Mouse (Mus musculus): Measurements from ENCODE around the gene Rtl10.

Gene Rtl10

DNA sequence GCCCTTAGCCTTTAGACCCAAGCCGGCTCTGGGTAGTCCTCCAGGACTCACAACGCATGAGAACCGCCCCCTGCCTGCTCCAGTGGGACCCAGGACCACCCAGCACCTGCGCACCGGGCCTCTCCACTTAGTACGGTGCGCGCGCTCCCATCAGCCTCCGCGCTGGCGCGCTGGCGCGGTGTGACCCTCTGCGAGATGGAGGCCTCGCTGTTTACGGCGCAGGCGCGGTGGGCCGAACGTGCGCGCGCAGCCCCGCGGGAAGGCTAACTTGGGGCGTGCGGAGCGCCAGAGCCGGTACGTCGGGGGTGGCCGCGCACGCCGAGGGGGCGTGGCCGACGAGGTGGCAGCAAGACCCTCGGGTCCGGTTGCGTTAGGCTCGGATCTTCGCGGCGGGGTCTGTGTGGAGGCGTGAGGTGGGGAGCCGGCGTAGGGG is at the start of gene Rtl10, which contains the start of gene Gnb1l:
Gene Rtl10, plus strand, starts transcription at position 344 of the 433 bp plus-strand sequence.
Gene Gnb1l, plus strand, starts transcription at position 156 of the 433 bp plus-strand sequence.
- peak; percentile 96 for DNase-seq (ENCODE audit: low read depth, low spot score)

DNA sequence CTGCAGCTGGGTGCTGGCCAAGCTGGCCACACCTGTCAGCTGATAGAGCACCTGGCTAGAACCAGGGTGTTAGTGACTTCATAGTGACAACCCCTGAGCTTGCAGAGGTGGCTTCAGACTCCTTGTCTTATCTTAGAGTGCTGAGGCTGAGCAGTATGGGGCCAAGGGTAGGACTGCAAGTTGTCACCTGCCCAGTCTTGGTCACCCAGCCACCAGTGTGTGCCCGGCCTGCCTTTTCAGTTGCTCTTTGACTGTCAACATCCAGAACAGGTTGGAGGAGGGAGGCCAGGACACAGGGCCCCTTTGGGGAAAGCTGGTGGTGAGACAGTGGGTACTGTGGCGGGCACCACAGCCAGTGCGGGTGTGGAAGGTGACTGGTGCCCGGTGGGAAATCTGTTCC is 49.7 kb upstream of the Rtl10 start:
- no peak for DNase-seq (ENCODE audit: low read depth, low spot score)

GRCm38 (mm10) chr16:18451486-18452181 is 47.1 kb upstream of the Rtl10 start:
- DNase-seq (ENCODE audit: low read depth, low spot score) = no peak

DNA sequence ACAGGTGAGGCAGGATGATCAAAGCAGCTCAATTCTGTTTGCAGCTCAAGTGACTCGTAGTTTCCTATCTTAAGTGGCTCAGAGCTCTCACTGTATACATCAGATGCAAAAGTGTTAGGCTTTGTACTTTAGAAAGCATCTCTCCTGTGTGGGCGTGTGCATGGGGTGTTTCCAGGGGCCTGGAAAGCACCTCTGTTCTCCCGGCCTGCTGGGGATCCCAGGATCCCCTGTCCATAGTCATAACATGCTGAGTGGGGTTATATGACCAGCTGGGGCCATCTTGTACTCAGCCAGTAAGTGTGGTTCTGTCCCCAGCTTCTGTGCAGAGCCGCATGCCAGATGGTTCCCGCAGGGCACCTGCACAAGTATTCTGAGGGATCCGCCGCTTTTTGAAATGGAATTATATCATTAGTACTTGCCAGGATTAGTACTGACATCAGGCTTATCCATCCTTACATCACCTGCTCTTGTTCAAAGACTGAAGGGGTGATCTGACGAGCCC is 46.3 kb upstream of the Rtl10 start:
- DNase-seq (ENCODE audit: low read depth, low spot score) = no peak

GRCm38 (mm10) chr16:18453846-18454245 is 44.9 kb upstream of the Rtl10 start:
- DNase-seq (ENCODE audit: low read depth, low spot score) = no peak

GRCm38 (mm10) chr16:18455407-18455806 is 43.3 kb upstream of the Rtl10 start:
- DNase-seq (ENCODE audit: low read depth, low spot score) = no peak

DNA sequence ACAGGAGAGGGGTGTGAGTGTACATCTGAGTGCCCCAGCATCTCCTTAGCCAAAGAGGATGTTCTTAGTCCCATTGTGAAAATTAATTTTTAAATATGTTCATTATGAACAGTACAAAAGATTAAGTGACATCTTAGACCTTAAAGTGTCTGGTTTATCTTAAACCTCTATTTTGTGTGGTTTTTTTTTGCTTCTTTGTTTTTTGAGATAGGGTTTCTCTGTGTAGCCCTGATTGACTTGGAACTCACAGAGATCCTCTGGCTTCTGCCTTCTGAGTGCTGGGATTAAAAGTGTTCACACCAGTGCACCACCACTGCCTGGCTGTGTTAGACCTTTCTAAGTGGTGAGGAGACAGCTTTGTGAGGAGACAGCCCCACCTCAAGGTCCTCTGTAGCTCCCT is 40.0 kb upstream of the Rtl10 start:
- no peak for DNase-seq (ENCODE audit: low read depth, low spot score)

- no peak for DNase-seq (ENCODE audit: low read depth, low spot score)
Measured at GRCm38 (mm10) chr16:18459335-18459954, 39.3 kb upstream of the Rtl10 start.

DNA sequence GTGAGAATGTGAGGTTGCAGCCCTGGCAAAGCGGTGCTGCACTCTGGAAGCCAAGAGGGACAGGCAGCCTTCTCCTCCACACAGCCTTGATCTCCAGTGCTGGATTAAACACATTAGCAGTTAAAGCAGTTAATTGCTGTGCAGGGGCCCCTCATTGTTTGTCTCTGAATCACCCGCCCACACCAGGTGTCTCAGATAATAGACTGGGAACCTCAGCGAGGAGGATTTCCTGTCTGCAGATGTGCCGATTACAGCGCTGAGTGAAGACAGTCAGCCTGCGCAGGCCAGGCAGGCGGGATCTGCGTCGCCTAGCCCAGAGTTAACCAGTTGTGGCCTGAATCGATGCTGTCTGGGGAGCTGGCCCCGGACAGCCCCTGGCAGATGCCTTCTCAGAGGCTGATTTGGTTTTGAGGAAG is 38.7 kb upstream of the Rtl10 start:
- DNase-seq (ENCODE audit: low read depth, low spot score) = peak; percentile 92

- no peak for DNase-seq (ENCODE audit: low read depth, low spot score)
Measured at GRCm38 (mm10) chr16:18460826-18461225, 37.9 kb upstream of the Rtl10 start.

DNA sequence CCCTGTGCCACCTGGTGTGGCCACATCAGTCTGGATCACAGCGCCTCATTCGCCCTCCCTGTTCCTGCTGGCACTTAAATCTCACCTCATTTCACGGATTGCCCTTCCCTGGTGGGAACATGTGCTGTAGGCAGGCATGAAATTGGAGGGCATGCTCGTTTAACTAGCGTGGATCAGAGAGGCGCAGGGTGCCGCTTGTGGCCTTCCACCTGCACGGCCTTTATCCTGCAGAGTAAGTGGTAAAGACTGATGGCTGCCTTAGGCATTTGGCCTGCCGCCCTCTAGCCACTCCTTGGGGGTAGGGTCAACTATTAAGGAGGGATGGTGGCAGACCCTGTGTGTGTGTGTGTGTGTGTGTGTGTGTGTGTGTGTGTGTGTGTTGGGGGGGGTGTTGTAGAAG is 36.7 kb upstream of the Rtl10 start:
- DNase-seq (ENCODE audit: low read depth, low spot score) = no peak

DNA sequence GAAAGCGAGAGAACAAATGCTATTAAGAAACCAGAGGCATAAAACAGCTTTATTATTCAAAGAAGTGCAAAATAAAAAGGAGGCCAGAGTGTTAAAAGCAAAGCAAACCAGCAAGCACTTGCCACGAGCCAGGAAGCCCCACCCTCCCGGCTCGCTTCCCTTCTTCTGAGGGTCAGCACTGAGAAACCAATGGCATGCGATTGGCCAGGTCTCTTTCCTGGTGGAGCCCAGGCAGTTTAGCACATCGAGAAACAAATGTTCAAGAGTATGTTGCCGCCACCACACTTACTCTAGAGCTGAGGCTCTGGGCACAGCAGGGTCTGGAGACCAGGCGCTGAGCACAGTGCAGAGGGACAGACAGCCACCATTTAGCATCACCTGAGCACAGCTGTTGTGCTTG is 36.1 kb upstream of the Rtl10 start:
- no peak for DNase-seq (ENCODE audit: low read depth, low spot score)

GRCm38 (mm10) chr16:18464271-18464670 is 34.4 kb upstream of the Rtl10 start:
- no peak for DNase-seq (ENCODE audit: low read depth, low spot score)

DNA sequence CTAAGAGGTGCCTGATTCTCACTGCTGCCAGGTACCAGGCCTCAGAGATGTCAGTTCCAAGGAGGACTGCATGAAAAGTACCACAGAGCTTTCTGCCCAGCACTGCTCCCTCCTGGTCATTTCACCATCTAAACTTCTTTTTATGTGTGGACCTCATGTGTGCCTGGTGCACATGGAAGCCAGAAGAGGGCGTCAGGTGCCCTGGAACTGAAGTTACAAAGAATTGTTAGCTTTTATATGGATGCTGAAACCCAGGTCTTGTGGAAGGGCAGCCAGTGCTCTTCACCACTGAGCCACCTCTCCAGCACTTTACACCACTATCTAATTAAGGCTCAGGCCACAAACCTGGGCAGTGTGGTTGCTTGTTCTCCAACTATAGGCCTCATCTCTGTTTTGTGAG is 27.9 kb upstream of the Rtl10 start:
- DNase-seq (ENCODE audit: low read depth, low spot score) = peak; percentile 37

GRCm38 (mm10) chr16:18471381-18471955 is 27.2 kb upstream of the Rtl10 start:
- DNase-seq (ENCODE audit: low read depth, low spot score) = peak; percentile 79

- no peak for DNase-seq (ENCODE audit: low read depth, low spot score)
Measured at GRCm38 (mm10) chr16:18471976-18472375, 26.7 kb upstream of the Rtl10 start.

GRCm38 (mm10) chr16:18472416-18472815 is 26.3 kb upstream of the Rtl10 start:
- peak; percentile 35 for DNase-seq (ENCODE audit: low read depth, low spot score)

GRCm38 (mm10) chr16:18472976-18473375 is 25.7 kb upstream of the Rtl10 start:
- DNase-seq (ENCODE audit: low read depth, low spot score) = peak; percentile 46

GRCm38 (mm10) chr16:18474021-18474420 is 24.7 kb upstream of the Rtl10 start:
- no peak for DNase-seq (ENCODE audit: low read depth, low spot score)

DNA sequence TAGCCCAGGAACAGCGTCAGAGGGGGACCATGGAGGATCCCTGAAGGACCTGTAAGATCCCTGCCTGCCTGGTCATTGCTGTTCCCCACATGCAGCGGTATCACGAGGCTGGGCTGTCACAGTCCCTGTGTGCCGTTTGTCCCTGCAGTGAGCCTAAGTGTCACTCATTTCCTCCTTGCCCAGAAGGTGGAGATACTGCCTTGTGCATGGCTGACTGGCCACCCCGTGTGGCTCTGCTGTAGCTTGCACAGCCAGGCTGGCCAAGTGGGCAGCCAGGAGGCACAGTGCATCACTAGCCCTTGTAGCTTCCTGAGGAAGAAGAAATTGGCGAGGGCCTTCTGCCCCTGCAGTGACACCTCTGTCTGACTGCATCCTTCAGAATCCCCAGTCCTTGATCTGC is 20.7 kb upstream of the Rtl10 start:
- no peak for DNase-seq (ENCODE audit: low read depth, low spot score)

DNA sequence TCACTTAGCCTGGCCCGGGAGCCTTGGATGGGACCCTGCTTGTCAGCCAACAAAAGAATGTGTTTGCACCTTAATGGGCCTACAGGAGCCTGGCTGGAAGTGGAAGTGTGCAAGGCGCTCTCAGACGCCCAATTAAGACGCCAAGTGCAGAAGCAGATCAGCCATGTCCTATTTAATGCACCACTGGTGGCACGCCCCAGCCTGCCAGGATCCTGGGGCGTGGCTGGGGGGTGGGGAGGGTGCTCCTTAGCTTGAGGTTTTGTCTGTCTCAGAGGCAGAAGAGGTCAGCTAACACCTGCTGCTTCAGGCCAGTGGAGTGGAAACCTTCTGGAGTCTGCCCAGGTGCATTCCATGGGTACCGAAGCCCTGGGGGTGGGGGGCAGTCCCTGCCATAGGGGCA is 19.0 kb upstream of the Rtl10 start:
- peak; percentile 66 for DNase-seq (ENCODE audit: low read depth, low spot score)

DNA sequence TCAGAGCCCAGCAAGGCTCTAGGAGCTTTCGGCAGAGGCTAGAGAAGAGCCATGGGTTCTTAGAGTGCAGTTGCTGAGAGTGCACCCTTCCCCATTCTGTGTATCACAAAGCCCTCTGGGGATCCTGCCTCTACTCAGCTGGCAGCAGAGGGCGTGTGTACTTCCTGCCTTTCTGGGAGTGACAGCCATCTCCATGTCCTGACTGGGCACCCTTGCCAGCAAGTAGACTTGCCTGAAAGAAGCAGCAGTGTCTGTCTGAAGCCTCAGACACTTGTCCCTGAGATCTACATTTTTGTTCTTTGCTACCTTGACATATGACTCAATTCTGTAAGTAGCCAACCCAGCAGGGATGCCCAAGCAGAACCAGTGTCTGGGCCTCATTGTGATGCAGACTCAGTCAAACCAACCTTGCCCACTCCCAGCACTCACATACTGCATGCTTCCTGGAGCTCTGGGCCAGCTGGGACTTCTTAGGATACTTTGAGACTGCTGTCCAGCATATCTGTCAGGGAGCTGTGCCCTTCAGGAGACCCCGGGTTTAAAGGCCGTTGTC is 17.7 kb upstream of the Rtl10 start:
- no peak for DNase-seq (ENCODE audit: low read depth, low spot score)
